Mouse (Mus musculus) liver, embryonic 16.5 days (tissue): Measurements from ENCODE around the gene Atg4b. TPM values are rescaled to one million over a fixed set of nuclear protein-coding genes. Genes with fewer than 3 reads are reported as not detected.
"Not testable (repeated sequence)": the region's sequence is repeated elsewhere in the genome, so short reads cannot be mapped to it uniquely, and the experiment has no call there.

Source experiments
- ATAC-seq: fragments of 200-750 bp; cut with Nextera tagmentation; 2 replicates; pipeline ENCODE4 v1.8.0; 2017; ENCODE audit warnings: low read depth, mild to moderate bottlenecking, moderate number of reproducible peaks, moderate library complexity
- H3K27ac ChIP-seq: fragments of 300-500 bp; sonication (generic); 2 replicates; pipeline ENCODE4 v1.5.1; 2014; ENCODE audit warnings: mild to moderate bottlenecking, low read length
- H3K27me3 ChIP-seq: fragments of 300-500 bp; sonication (generic); 2 replicates; pipeline ENCODE4 v1.6.1; 2014; ENCODE audit warnings: low read depth, low read length, mixed read lengths; ENCODE audit not compliant: control insufficient read depth, insufficient read depth
- H3K36me3 ChIP-seq: fragments of 300-500 bp; sonication (generic); 2 replicates; pipeline ENCODE4 v1.6.1; 2014; ENCODE audit warnings: mild to moderate bottlenecking; ENCODE audit not compliant: control insufficient read depth, insufficient read depth
- H3K4me1 ChIP-seq: fragments of 300-500 bp; sonication (generic); 2 replicates; pipeline ENCODE4 v1.6.1; 2014; ENCODE audit warnings: low read depth, low read length, mixed read lengths; ENCODE audit not compliant: control insufficient read depth
- H3K4me2 ChIP-seq: fragments of 300-500 bp; sonication (generic); 2 replicates; pipeline ENCODE4 v1.6.1; 2014; ENCODE audit warnings: low read depth, low read length, mixed read lengths
- H3K4me3 ChIP-seq: fragments of 300-500 bp; sonication (generic); 2 replicates; pipeline ENCODE4 v1.5.1; 2014; ENCODE audit warnings: low read depth, mild to moderate bottlenecking, low read length
- H3K9ac ChIP-seq: fragments of 300-500 bp; sonication (generic); 2 replicates; pipeline ENCODE4 v1.6.1; 2014; ENCODE audit warnings: low read depth, low read length
- H3K9me3 ChIP-seq: fragments of 300-500 bp; sonication (generic); replicated peaks from 2 replicates; pipeline ENCODE4 v1.6.1; 2016; ENCODE audit warnings: low read length; ENCODE audit not compliant: control insufficient read depth
- WGBS: fragments of 180-500 bp; shearing (Covaris S2); extraction: QIAGEN DNeasy Blood & Tissue Kit; methylation state at CpG from one replicate; pipeline ENCODE4 v1.1.7; 2014; ENCODE audit not compliant: insufficient replicate concordance; 5-methylcytosine and 5-hydroxymethylcytosine counted together
- polyA plus RNA-seq: library from polyadenylated mRNA; unstranded; fragments of >200 nt; fragmentation: Nextera tagmentation; extraction: Ambion mirVana; gene quantifications from 2 replicates; pipeline ENCODE4 v1.2.1, GENCODE M21; 2015

Gene Atg4b
- polyA plus RNA-seq, 1 experiment from 2014 or later, result 63.0 TPM

DNA sequence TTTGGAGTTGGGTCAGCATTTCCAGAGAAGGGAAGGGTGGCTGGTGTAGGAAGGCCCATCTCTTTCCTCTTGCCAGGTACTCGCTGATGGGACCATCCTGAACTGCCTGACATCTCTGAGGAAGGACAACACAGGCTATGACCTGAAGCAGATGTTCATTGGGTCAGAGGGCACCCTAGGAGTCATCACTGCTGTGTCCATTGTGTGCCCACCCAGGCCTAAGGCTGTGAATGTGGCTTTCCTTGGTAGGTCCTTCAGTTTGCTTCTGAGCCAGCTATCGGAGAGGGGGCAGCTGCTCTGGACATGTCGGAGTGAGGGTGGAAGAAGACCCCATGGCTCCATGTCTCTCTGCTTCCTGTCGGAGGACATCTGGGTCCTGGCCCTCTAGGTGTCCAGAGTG, 83.9 kb downstream of the Atg4b start:
- Histone ChIP-seq H3K4me3 (no peak overlapping the region), H3K27me3 (no peaks in the 10 kb centered on the region), H3K9ac (no peak overlapping the region), H3K4me1 (no peaks in the 10 kb centered on the region), H3K36me3 (no peaks in the 10 kb centered on the region), H3K4me2 (no peak overlapping the region), H3K27ac (no peak overlapping the region), H3K9me3 (no peaks in the 10 kb centered on the region)
- ATAC-seq, result no peak
- 81% methylated on average over 4 of the region's 4 CpGs for WGBS

DNA sequence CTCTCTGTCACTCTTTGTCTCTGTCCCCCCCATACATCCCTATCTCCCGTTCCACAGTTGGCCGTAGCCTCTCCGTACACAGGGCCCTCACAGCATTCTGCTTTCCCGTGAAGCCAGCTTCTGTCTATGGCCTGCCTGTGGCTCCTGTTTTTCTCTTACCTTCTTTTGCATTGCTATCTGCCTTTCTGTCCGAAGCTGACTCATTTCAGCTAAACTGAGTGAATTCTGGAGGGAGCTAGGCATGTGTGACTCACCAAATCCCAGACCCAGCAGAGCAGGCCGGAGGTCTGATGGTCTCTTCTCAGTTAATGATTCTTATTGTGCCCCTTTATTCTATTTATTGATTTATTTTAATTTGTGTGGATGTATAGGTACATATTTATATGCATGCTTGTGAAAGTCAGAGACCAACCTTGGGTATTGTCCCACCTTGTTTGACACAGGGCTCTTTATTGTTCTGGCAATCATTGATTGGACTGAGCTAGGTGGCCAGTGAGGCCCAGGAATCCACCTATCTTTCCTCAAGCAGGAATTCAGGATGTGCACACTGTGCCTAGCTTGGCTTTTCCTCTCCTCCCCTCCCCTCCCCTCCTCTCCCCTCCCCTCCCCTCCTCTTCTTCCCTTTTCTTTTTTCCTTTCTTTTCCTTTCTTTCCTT, 84.7 kb downstream of the Atg4b start:
- ATAC-seq, result no peak
- H3K4me3 ChIP-seq, result no peak overlapping the region
- 72% methylated on average over 6 of the region's 6 CpGs for WGBS

DNA sequence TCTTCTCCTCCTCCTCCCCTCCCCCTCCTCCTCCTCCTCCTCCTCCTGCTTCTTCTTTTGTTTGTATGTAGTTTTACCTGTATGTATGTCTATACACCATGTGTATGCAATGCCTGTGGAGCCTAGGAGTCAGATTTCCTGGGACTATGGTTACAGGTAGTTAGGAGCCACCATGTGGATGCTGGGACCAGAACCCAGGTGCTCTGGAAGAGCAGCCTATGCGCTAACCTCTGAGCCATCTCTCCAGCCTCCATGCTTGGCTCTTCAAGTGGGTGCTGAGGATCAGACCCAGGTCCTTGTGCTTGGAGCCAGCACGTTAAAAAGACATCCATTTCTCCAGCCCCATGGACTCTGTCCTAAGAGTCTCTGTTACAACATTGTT, 85.2 kb downstream of the Atg4b start:
- Histone ChIP-seq H3K27me3 (no peaks in the 10 kb centered on the region), H3K9ac (no peak overlapping the region), H3K27ac (no peak overlapping the region), H3K4me2 (no peak overlapping the region), H3K4me3 (no peak overlapping the region), H3K4me1 (no peaks in the 10 kb centered on the region), H3K36me3 (no peaks in the 10 kb centered on the region), H3K9me3 (no peaks in the 10 kb centered on the region)
- ATAC-seq, result no peak
- WGBS, result 69% methylated on average over 2 of the region's 2 CpGs

More for the DNA sequence above, 84.7 kb downstream of the Atg4b start:
- no peaks in the 10 kb centered on the region for H3K27me3 ChIP-seq
- H3K4me1 ChIP-seq, result no peaks in the 10 kb centered on the region
- H3K36me3 ChIP-seq, result no peaks in the 10 kb centered on the region
- H3K4me2 ChIP-seq, result no peak overlapping the region
- H3K9me3 ChIP-seq, result no peaks in the 10 kb centered on the region
- H3K9ac ChIP-seq, result no peak overlapping the region
- H3K27ac ChIP-seq, result no peak overlapping the region

DNA sequence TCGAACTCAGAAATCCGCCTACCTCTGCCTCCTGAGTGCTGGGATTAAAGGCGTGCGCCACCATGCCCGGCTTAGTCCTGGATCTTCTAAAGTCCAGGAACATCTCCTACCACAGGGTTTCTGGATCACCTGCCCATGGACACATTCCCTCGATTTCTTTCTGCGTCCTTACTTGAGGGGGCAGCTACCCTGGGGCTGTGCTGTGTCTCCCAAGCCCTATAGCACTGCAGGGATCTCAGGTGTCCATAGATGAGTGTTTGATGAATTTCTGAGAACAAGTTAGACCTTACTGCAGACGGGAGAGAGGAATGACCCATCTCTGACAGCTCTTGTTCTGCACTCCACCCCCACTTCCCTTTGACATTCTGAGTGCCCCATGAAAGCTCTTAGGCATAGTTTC, 86.0 kb downstream of the Atg4b start:
- Histone ChIP-seq H3K27ac (no peak overlapping the region), H3K4me1 (no peaks in the 10 kb centered on the region), H3K4me2 (no peak overlapping the region), H3K4me3 (no peak overlapping the region), H3K9ac (no peak overlapping the region), H3K27me3 (no peaks in the 10 kb centered on the region), H3K9me3 (no peaks in the 10 kb centered on the region), H3K36me3 (no peaks in the 10 kb centered on the region)
- 85% methylated on average over 7 of the region's 8 CpGs for WGBS
- ATAC-seq, result no peak

DNA sequence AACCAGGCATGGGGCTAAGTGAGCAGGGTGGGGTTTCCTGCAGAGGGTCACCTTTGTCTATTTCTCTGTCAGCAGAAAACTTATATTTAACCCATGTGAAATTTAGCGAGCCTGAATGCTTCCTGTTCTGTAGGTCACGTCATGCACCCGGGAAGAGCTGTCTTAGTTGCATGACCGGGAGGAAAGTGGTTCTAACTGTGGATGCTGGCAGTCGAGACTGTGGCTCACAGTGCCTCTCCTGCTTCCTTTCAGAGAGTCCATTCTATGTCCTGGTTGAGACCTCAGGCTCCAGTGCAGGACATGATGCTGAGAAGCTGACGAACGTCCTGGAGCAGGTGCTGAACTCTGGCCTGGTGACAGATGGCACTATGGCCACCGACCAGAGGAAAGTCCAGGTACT, 87.3 kb downstream of the Atg4b start:
- H3K4me2 ChIP-seq, H3K9ac ChIP-seq, H3K36me3 ChIP-seq, ATAC-seq, H3K27ac ChIP-seq, H3K9me3 ChIP-seq, H3K27me3 ChIP-seq, H3K4me3 ChIP-seq, H3K4me1 ChIP-seq: not testable (repeated sequence)
- WGBS, result 64% methylated on average over 8 of the region's 8 CpGs

Other genes starting within 250 kb of the Atg4b start
- 1.9 and 2.3 TPM in 2 replicates for gene Farp2, start 239.4 kb upstream of the Atg4b start, polyA plus RNA-seq
- 42.7 and 48.1 TPM in 2 replicates for gene Stk25, start 92.8 kb upstream of the Atg4b start, polyA plus RNA-seq
- gene Bok, start 65.8 kb upstream of the Atg4b start, polyA plus RNA-seq, result 4.2 and 5.3 TPM in 2 replicates
- gene Thap4, start 3.4 kb downstream of the Atg4b start, polyA plus RNA-seq, result 10.6 and 11.9 TPM in 2 replicates
- gene Dtymk, start 50.4 kb downstream of the Atg4b start, polyA plus RNA-seq, result 95.9 and 110 TPM in 2 replicates
- gene Ing5, start 52.5 kb downstream of the Atg4b start, polyA plus RNA-seq, result 8.6 and 9.1 TPM in 2 replicates
- 5.6 and 6.9 TPM in 2 replicates for gene D2hgdh, start 73.4 kb downstream of the Atg4b start, polyA plus RNA-seq
- gene Gal3st2, start 109.8 kb downstream of the Atg4b start, polyA plus RNA-seq, result not detected in 2 replicates
- 0.05 TPM in 1 of 2 replicates, not detected in the other for gene Gal3st2b, start 166.8 kb downstream of the Atg4b start, polyA plus RNA-seq
- not detected in 2 replicates for gene Gal3st2c, start 239.0 kb downstream of the Atg4b start, polyA plus RNA-seq